Mouse (Mus musculus) heart, embryonic 11.5 days (tissue): ENCODE measurements around the gene Rtn1. TPM values are rescaled to one million over a fixed set of nuclear protein-coding genes. Genes with fewer than 3 reads are reported as not detected.

Source experiments
- ATAC-seq: fragments of 200-750 bp; cut with Nextera tagmentation; replicated peaks from 2 replicates; pipeline ENCODE4 v1.8.0; 2017; ENCODE audit warnings: moderate library complexity; ENCODE audit not compliant: insufficient number of reproducible peaks, low FRiP score, low TSS enrichment
- H3K27ac ChIP-seq: fragments of 300-500 bp; sonication (generic); 2 replicates; pipeline ENCODE4 v1.5.1; 2014; ENCODE audit warnings: mild to moderate bottlenecking, low read depth, low read length
- H3K27me3 ChIP-seq: fragments of 300-500 bp; sonication (generic); 2 replicates; pipeline ENCODE4 v1.6.1; 2014; ENCODE audit warnings: mild to moderate bottlenecking, low read length, mixed read lengths; ENCODE audit not compliant: control insufficient read depth, insufficient read depth
- H3K36me3 ChIP-seq: fragments of 300-500 bp; sonication (generic); 2 replicates; pipeline ENCODE4 v1.6.1; 2014; ENCODE audit warnings: mild to moderate bottlenecking, low read length, moderate library complexity, mixed read lengths; ENCODE audit not compliant: control insufficient read depth, insufficient read depth
- H3K4me1 ChIP-seq: fragments of 300-500 bp; sonication (generic); 2 replicates; pipeline ENCODE4 v1.6.1; 2014; ENCODE audit warnings: low read length; ENCODE audit not compliant: control insufficient read depth, insufficient read depth
- H3K4me2 ChIP-seq: fragments of 300-500 bp; sonication (generic); 2 replicates; pipeline ENCODE4 v1.6.1; 2014; ENCODE audit warnings: mild to moderate bottlenecking, moderate library complexity
- H3K4me3 ChIP-seq: fragments of 300-500 bp; sonication (generic); 2 replicates; pipeline ENCODE4 v1.5.1; 2014; ENCODE audit warnings: low read depth, low read length
- H3K9ac ChIP-seq: fragments of 300-500 bp; sonication (generic); 2 replicates; pipeline ENCODE4 v1.6.1; 2014; ENCODE audit warnings: mild to moderate bottlenecking, low read depth, low read length, moderate library complexity
- H3K9me3 ChIP-seq: fragments of 300-500 bp; sonication (generic); replicated peaks from 2 replicates; pipeline ENCODE4 v1.6.1; 2016; ENCODE audit warnings: low read length; ENCODE audit not compliant: control insufficient read depth
- WGBS: fragments of 180-500 bp; shearing (Covaris S2); extraction: QIAGEN DNeasy Blood & Tissue Kit; methylation state at CpG from one replicate; pipeline ENCODE4 v1.1.7; 2014; ENCODE audit not compliant: insufficient replicate concordance; 5-methylcytosine and 5-hydroxymethylcytosine counted together
- polyA plus RNA-seq: library from polyadenylated mRNA; unstranded; fragments of >200 nt; fragmentation: Nextera tagmentation; extraction: Ambion mirVana; gene quantifications from 2 replicates; pipeline ENCODE4 v1.2.1, GENCODE M21; 2014

Rtn1 gene
- polyA plus RNA-seq, 1 experiment from 2014 or later: 20.1 TPM

DNA sequence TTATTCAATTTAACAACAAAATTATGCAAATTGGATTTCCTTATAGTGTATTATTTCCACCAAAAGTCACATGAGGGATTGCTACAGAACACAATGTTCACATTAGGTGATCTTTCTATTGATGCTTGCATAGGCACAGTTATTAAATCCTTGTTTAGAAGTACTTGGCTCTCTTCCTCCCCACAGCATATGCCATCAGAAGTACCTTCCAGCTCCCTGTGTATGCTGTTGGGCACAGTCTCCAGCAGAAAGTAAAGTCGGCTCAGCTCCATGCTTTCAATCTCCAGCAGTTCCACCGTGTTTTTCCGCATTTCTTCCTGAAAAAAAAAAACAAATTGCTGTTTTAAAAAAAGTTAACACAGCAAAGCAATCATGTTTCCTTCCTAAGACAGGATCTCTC lies 230.5 kb downstream of the Rtn1 start:
- no peaks in the 10 kb centered on the region for H3K27me3 ChIP-seq
- no peak overlapping the region for H3K9ac ChIP-seq
- H3K27ac ChIP-seq: no peak overlapping the region
- H3K4me3 ChIP-seq: no peak overlapping the region
- no peak overlapping the region for H3K4me2 ChIP-seq
- no peaks in the 10 kb centered on the region for H3K4me1 ChIP-seq
- no peaks in the 10 kb centered on the region for H3K36me3 ChIP-seq
- 78% methylated on average over 3 of the region's 3 CpGs for WGBS
- ATAC-seq: no peak
- H3K9me3 ChIP-seq: no peaks in the 10 kb centered on the region

Other genes starting within 250 kb of the Rtn1 start
- gene Ccdc175, start 224.0 kb downstream of the Rtn1 start, polyA plus RNA-seq: not detected in 2 replicates
- gene Lrrc9, start 32.8 kb upstream of the Rtn1 start, polyA plus RNA-seq: 1.6 TPM in 2 replicates
- gene Pcnx4, start 127.3 kb upstream of the Rtn1 start, polyA plus RNA-seq: 7.9 and 8.1 TPM in 2 replicates
- not detected in 2 replicates for gene Gm4756, start 240.6 kb upstream of the Rtn1 start, polyA plus RNA-seq